Mouse (Mus musculus): ENCODE results near the gene Tomm20. TPM values are rescaled to one million over a fixed set of nuclear protein-coding genes. Genes with fewer than 3 reads are reported as not detected.
"Not testable (repeated sequence)": the region's sequence is repeated elsewhere in the genome, so short reads cannot be mapped to it uniquely, and the experiment has no call there.

Gene Tomm20
- polyA plus RNA-seq, 1 experiment from 2014 or later = 185 TPM

- Histone ChIP-seq H3K4me3 (replicated peaks) (no peak overlapping the region), H3K9me3 (replicated peaks) (no peaks in the 10 kb centered on the region), H3K36me3 (no peaks in the 10 kb centered on the region; the same call in 1 of the 2 replicates), H3K4me1 (peaks cover 50% of the 10 kb centered on the region), H3K9ac (no peak overlapping the region), H3K27me3 (no peaks in the 10 kb centered on the region), H3K4me2 (replicated peaks) (no peak overlapping the region), H3K27ac (replicated peaks) (peak overlapping the region; percentile 14; the same call in 1 of the 2 replicates)
- WGBS = 100% methylated on average over 1 of the region's 1 CpGs
- no peak for ATAC-seq (ENCODE audit: insufficient number of reproducible peaks, low FRiP score, low TSS enrichment, low read depth)
Measured at GRCm38 (mm10) chr8:126918356-126918755, 27.3 kb downstream of the Tomm20 start.

GRCm38 (mm10) chr8:126917179-126917905, 28.3 kb downstream of the Tomm20 start:
- Histone ChIP-seq H3K36me3 (no peaks in the 10 kb centered on the region; the same call in 1 of the 2 replicates), H3K27me3 (no peaks in the 10 kb centered on the region), H3K9ac (no peak overlapping the region), H3K4me1 (peaks cover 56% of the 10 kb centered on the region), H3K4me2 (replicated peaks) (no peak overlapping the region), H3K27ac (replicated peaks) (peak overlapping the region; percentile 83), H3K4me3 (replicated peaks) (no peak overlapping the region), H3K9me3 (replicated peaks) (no peaks in the 10 kb centered on the region)
- peak; percentile 59; the same call in 1 of the 2 replicates for ATAC-seq (ENCODE audit: insufficient number of reproducible peaks, low FRiP score, low TSS enrichment, low read depth)
- WGBS = 47% methylated on average over 6 of the region's 6 CpGs

GRCm38 (mm10) chr8:126916611-126917010, 29.0 kb downstream of the Tomm20 start:
- Histone ChIP-seq H3K4me3 (replicated peaks) (no peak overlapping the region), H3K9ac (no peak overlapping the region), H3K4me2 (replicated peaks) (no peak overlapping the region), H3K9me3 (replicated peaks) (no peaks in the 10 kb centered on the region), H3K27ac (replicated peaks) (no peak overlapping the region), H3K36me3 (no peaks in the 10 kb centered on the region), H3K4me1 (peaks cover 56% of the 10 kb centered on the region), H3K27me3 (no peaks in the 10 kb centered on the region)
- WGBS = 88% methylated on average over 4 of the region's 4 CpGs
- ATAC-seq (ENCODE audit: insufficient number of reproducible peaks, low FRiP score, low TSS enrichment, low read depth) = no peak

GRCm38 (mm10) chr8:126914609-126915375, 30.9 kb downstream of the Tomm20 start:
- Histone ChIP-seq H3K4me3 (replicated peaks) (no peak overlapping the region), H3K27me3 (no peaks in the 10 kb centered on the region), H3K4me2 (replicated peaks) (no peak overlapping the region), H3K9ac (no peak overlapping the region), H3K9me3 (replicated peaks) (no peaks in the 10 kb centered on the region), H3K36me3 (no peaks in the 10 kb centered on the region), H3K4me1 (peaks cover 46% of the 10 kb centered on the region), H3K27ac (replicated peaks) (no peak overlapping the region)
- no peak for ATAC-seq (ENCODE audit: insufficient number of reproducible peaks, low FRiP score, low TSS enrichment, low read depth)
- WGBS = 37% methylated on average over 10 of the region's 10 CpGs

GRCm38 (mm10) chr8:126914107-126914490, 31.5 kb downstream of the Tomm20 start:
- H3K4me3 ChIP-seq (replicated peaks); H3K9ac ChIP-seq; ATAC-seq (ENCODE audit: insufficient number of reproducible peaks, low FRiP score, low TSS enrichment, low read depth); H3K9me3 ChIP-seq (replicated peaks); H3K27ac ChIP-seq (replicated peaks); H3K27me3 ChIP-seq; H3K36me3 ChIP-seq; H3K4me2 ChIP-seq (replicated peaks): not testable (repeated sequence)
- 59% methylated on average over 10 of the region's 10 CpGs for WGBS
- peaks cover 47% of the 10 kb centered on the region for H3K4me1 ChIP-seq

- Histone ChIP-seq H3K4me2 (replicated peaks) (no peak overlapping the region), H3K9ac (no peak overlapping the region), H3K27me3 (no peaks in the 10 kb centered on the region), H3K27ac (replicated peaks) (peak overlapping the region; percentile 76), H3K4me3 (replicated peaks) (no peak overlapping the region), H3K36me3 (no peaks in the 10 kb centered on the region), H3K4me1 (peaks cover 43% of the 10 kb centered on the region), H3K9me3 (replicated peaks) (no peaks in the 10 kb centered on the region)
- ATAC-seq (ENCODE audit: insufficient number of reproducible peaks, low FRiP score, low TSS enrichment, low read depth) = peak; percentile 49
- 31% methylated on average over 12 of the region's 12 CpGs for WGBS
Measured at GRCm38 (mm10) chr8:126913241-126914106, 32.2 kb downstream of the Tomm20 start.

- H3K9ac ChIP-seq = no peak overlapping the region
- H3K36me3 ChIP-seq = no peaks in the 10 kb centered on the region
- H3K4me1 ChIP-seq = peaks cover 22% of the 10 kb centered on the region
- no peaks in the 10 kb centered on the region for H3K27me3 ChIP-seq
- no peak for ATAC-seq (ENCODE audit: insufficient number of reproducible peaks, low FRiP score, low TSS enrichment, low read depth)
- H3K9me3 ChIP-seq (replicated peaks) = no peaks in the 10 kb centered on the region
- WGBS = 68% methylated on average over 10 of the region's 10 CpGs
- no peak overlapping the region for H3K4me2 ChIP-seq (replicated peaks)
- H3K27ac ChIP-seq (replicated peaks) = no peak overlapping the region
- H3K4me3 ChIP-seq (replicated peaks) = no peak overlapping the region
Measured at GRCm38 (mm10) chr8:126909371-126909802, 36.3 kb downstream of the Tomm20 start.

- WGBS = 77% methylated on average over 6 of the region's 6 CpGs
- no peak overlapping the region for H3K4me3 ChIP-seq (replicated peaks)
- no peaks in the 10 kb centered on the region for H3K9me3 ChIP-seq (replicated peaks)
- H3K4me1 ChIP-seq = peaks cover 20% of the 10 kb centered on the region
- no peaks in the 10 kb centered on the region for H3K36me3 ChIP-seq
- no peak overlapping the region for H3K4me2 ChIP-seq (replicated peaks)
- H3K27me3 ChIP-seq = no peaks in the 10 kb centered on the region
- H3K9ac ChIP-seq = no peak overlapping the region
- no peak overlapping the region for H3K27ac ChIP-seq (replicated peaks)
- ATAC-seq (ENCODE audit: insufficient number of reproducible peaks, low FRiP score, low TSS enrichment, low read depth) = no peak
Measured at GRCm38 (mm10) chr8:126908805-126909204, 36.8 kb downstream of the Tomm20 start.

- Histone ChIP-seq H3K27me3 (no peaks in the 10 kb centered on the region), H3K36me3 (no peaks in the 10 kb centered on the region), H3K9ac (no peak overlapping the region), H3K4me2 (replicated peaks) (no peak overlapping the region), H3K4me3 (replicated peaks) (no peak overlapping the region), H3K4me1 (peaks cover 11% of the 10 kb centered on the region; the same call in 1 of the 2 replicates), H3K9me3 (replicated peaks) (no peaks in the 10 kb centered on the region), H3K27ac (replicated peaks) (no peak overlapping the region; the same call in 1 of the 2 replicates)
- no peak for ATAC-seq (ENCODE audit: insufficient number of reproducible peaks, low FRiP score, low TSS enrichment, low read depth)
- WGBS = 64% methylated on average over 9 of the region's 9 CpGs
Measured at GRCm38 (mm10) chr8:126907968-126908367, 37.7 kb downstream of the Tomm20 start.

GRCm38 (mm10) chr8:126907374-126907773, 38.3 kb downstream of the Tomm20 start:
- no peak overlapping the region for H3K4me2 ChIP-seq (replicated peaks)
- no peak for ATAC-seq (ENCODE audit: insufficient number of reproducible peaks, low FRiP score, low TSS enrichment, low read depth)
- H3K9ac ChIP-seq = no peak overlapping the region
- no peaks in the 10 kb centered on the region for H3K27me3 ChIP-seq
- 66% methylated on average over 3 of the region's 3 CpGs for WGBS
- H3K36me3 ChIP-seq = no peaks in the 10 kb centered on the region
- no peaks in the 10 kb centered on the region for H3K9me3 ChIP-seq (replicated peaks)
- no peak overlapping the region for H3K4me3 ChIP-seq (replicated peaks)
- H3K27ac ChIP-seq (replicated peaks) = no peak overlapping the region; the same call in 1 of the 2 replicates
- H3K4me1 ChIP-seq = 0 out of 2 replicates have a peak, but pooled peaks cover 9% of the 10 kb centered on the region

GRCm38 (mm10) chr8:126905387-126905786, 40.3 kb downstream of the Tomm20 start:
- Histone ChIP-seq H3K9me3 (replicated peaks) (no peaks in the 10 kb centered on the region), H3K4me3 (replicated peaks) (no peak overlapping the region)

More at GRCm38 (mm10) chr8:126905387-126905786, 40.3 kb downstream of the Tomm20 start:
- Histone ChIP-seq H3K27ac (replicated peaks) (no peak overlapping the region), H3K36me3 (no peaks in the 10 kb centered on the region), H3K9ac (no peak overlapping the region), H3K4me1 (0 out of 2 replicates have a peak, but pooled peaks cover 9% of the 10 kb centered on the region), H3K27me3 (no peaks in the 10 kb centered on the region), H3K4me2 (replicated peaks) (no peak overlapping the region)
- no peak for ATAC-seq (ENCODE audit: insufficient number of reproducible peaks, low FRiP score, low TSS enrichment, low read depth)
- WGBS = 92% methylated on average over 3 of the region's 3 CpGs
